In genomic region chr10:61757022-61757421, GRCm38 (mm10) we compare ENCODE assay signal across 12 mouse cellular contexts. TPM values are rescaled to one million over a fixed set of nuclear protein-coding genes. Genes with fewer than 3 reads are reported as not detected.
A peak's percentile ranks its signal among the peaks of the same experiment; 100 is the strongest.
DNase-seq lines count a peak whose midpoint lies in the region; ATAC-seq and TF ChIP-seq lines count a peak whose summit lies in the region.
"Had no signal": no experiment of that assay in that cellular context is flagged by ENCODE, and none has a peak within 500 bp of the region (broad histone marks: within the 10 kb centered on the region; RNA-seq: fewer than 3 reads in every experiment).

No protein-coding gene starts in this region.

- no peak overlapping the region for H3K4me2 ChIP-seq in forebrain, embryonic 14.5 days (ENCODE audit: low read length)
- H3K4me2 ChIP-seq in forebrain, embryonic 15.5 days (replicated peaks), result no peak overlapping the region
- no peak overlapping the region for H3K4me2 ChIP-seq in embryonic facial prominence, embryonic 13.5 days
- H3K4me2 ChIP-seq: intestine, embryonic 15.5 days; neural tube, embryonic 13.5 days had no signal

- H3K9ac ChIP-seq in forebrain, embryonic 14.5 days (ENCODE audit: low read length), result no peak overlapping the region
- no peak overlapping the region for H3K9ac ChIP-seq in forebrain, embryonic 15.5 days (replicated peaks)
- no peak overlapping the region for H3K9ac ChIP-seq in embryonic facial prominence, embryonic 13.5 days
- H3K9ac ChIP-seq: intestine, embryonic 15.5 days; neural tube, embryonic 13.5 days had no signal

- 0 out of 2 replicates have a peak, but pooled peaks have one; percentile 42 for ATAC-seq in forebrain, embryonic 14.5 days
- no peak for ATAC-seq in forebrain, embryonic 15.5 days (replicated peaks)
- ATAC-seq in embryonic facial prominence, embryonic 13.5 days (ENCODE audit: insufficient number of reproducible peaks, insufficient read depth, low FRiP score, low TSS enrichment, low read depth), result peak; percentile 54; the same call in 1 of the 2 replicates
- ATAC-seq: intestine, embryonic 15.5 days had no signal

- no peak overlapping the region for H3K4me3 ChIP-seq in forebrain, embryonic 14.5 days (ENCODE audit: low read depth, low read length)
- H3K4me3 ChIP-seq in forebrain, embryonic 15.5 days, result no peak overlapping the region
- H3K4me3 ChIP-seq in embryonic facial prominence, embryonic 13.5 days, result no peak overlapping the region
- H3K4me3 ChIP-seq in left cerebral cortex, adult 2 months, result no peak overlapping the region
- H3K4me3 ChIP-seq: intestine, embryonic 15.5 days; neural tube, embryonic 13.5 days had no signal

- no peak for TF ChIP-seq CTCF in left cerebral cortex, adult 2 months (IDR thresholded peaks at IDR 0.05)

- H3K4me1 ChIP-seq in forebrain, embryonic 14.5 days (ENCODE audit: control insufficient read depth, insufficient read depth, low read length), result no peaks in the 10 kb centered on the region
- H3K4me1 ChIP-seq in forebrain, embryonic 15.5 days, result 0 out of 2 replicates have a peak, but pooled peaks cover 2% of the 10 kb centered on the region
- H3K4me1 ChIP-seq in embryonic facial prominence, embryonic 13.5 days, result peaks cover 27% of the 10 kb centered on the region

- H3K27me3 ChIP-seq in forebrain, embryonic 14.5 days (replicated peaks; ENCODE audit: control insufficient read depth, insufficient read depth, low read length), result no peaks in the 10 kb centered on the region
- no peaks in the 10 kb centered on the region for H3K27me3 ChIP-seq in forebrain, embryonic 15.5 days
- H3K27me3 ChIP-seq in embryonic facial prominence, embryonic 13.5 days, result no peaks in the 10 kb centered on the region
- H3K27me3 ChIP-seq: CH12.LX; intestine, embryonic 15.5 days; neural tube, embryonic 13.5 days had no signal

- intact Hi-C loops in heart, postnatal 14 days (cut with DNase I), result no loop called here
- intact Hi-C loops in left cerebral cortex, adult 2 months (cut with DNase I), result no loop called here

- 90% methylated on average over 14 of the region's 14 CpGs for WGBS in forebrain, embryonic 14.5 days
- WGBS in forebrain, embryonic 15.5 days, result 85% methylated on average over 14 of the region's 14 CpGs
- WGBS in embryonic facial prominence, embryonic 13.5 days, result 82% methylated on average over 14 of the region's 14 CpGs

- peak; percentile 39 for DNase-seq in forebrain, embryonic 14.5 days (ENCODE audit: low spot score)
- DNase-seq in heart, postnatal 14 days, result peak; percentile 37 to 76
- peak; percentile 85 for DNase-seq in lung, postnatal 25 days (ENCODE audit: low spot score)
- DNase-seq in layer of hippocampus, adult 9-10 months (ENCODE audit: low spot score), result no peak
- DNase-seq in frontal cortex, postnatal 25 days (ENCODE audit: low spot score in 2 of 2), result no peak
- DNase-seq in left cerebral cortex, adult 2 months (ENCODE audit: extremely low spot score in 1 of 2, low spot score in 2 of 2), result no peak
- DNase-seq: adrenal gland, adult 8-10 months had no signal

- H3K9me3 ChIP-seq in forebrain, embryonic 14.5 days (replicated peaks; ENCODE audit: control insufficient read depth, low read length), result no peaks in the 10 kb centered on the region
- no peaks in the 10 kb centered on the region for H3K9me3 ChIP-seq in forebrain, embryonic 15.5 days
- H3K9me3 ChIP-seq in embryonic facial prominence, embryonic 13.5 days, result no peaks in the 10 kb centered on the region
- H3K9me3 ChIP-seq: intestine, embryonic 15.5 days; neural tube, embryonic 13.5 days had no signal

- no peak overlapping the region for H3K27ac ChIP-seq in forebrain, embryonic 14.5 days (ENCODE audit: low read depth, low read length)
- H3K27ac ChIP-seq in forebrain, embryonic 15.5 days (replicated peaks), result no peak overlapping the region
- H3K27ac ChIP-seq in embryonic facial prominence, embryonic 13.5 days, result peak overlapping the region; percentile 73; the same call in 1 of the 2 replicates
- H3K27ac ChIP-seq in left cerebral cortex, adult 2 months, result no peak overlapping the region
- H3K27ac ChIP-seq: intestine, embryonic 15.5 days; neural tube, embryonic 13.5 days had no signal

- peaks cover 50% of the 10 kb centered on the region for H3K36me3 ChIP-seq in forebrain, embryonic 14.5 days (ENCODE audit: control insufficient read depth, insufficient read depth, low read length)
- H3K36me3 ChIP-seq in forebrain, embryonic 15.5 days, result peaks cover 50% of the 10 kb centered on the region
- H3K36me3 ChIP-seq in embryonic facial prominence, embryonic 13.5 days, result peaks cover 54% of the 10 kb centered on the region

RNA-seq across cellular contexts. Expression of gene H2afy2, which starts 26.9 kb away (rescaled TPM):
- polyA plus RNA-seq in forebrain, embryonic 14.5 days (2014; fragmentation: Nextera tagmentation; extraction: Ambion mirVana), result 188 and 220 TPM in 2 replicates
- 312 TPM in 2 replicates for polyA plus RNA-seq in forebrain, embryonic 15.5 days (2015; fragmentation: Nextera tagmentation; extraction: Ambion mirVana)
- polyA plus RNA-seq in embryonic facial prominence, embryonic 13.5 days (2015; fragmentation: Nextera tagmentation; extraction: Ambion mirVana), result 281 and 321 TPM in 2 replicates
- 1 to 10 TPM; 5.4 to 5.6 TPM for total RNA-seq in heart, postnatal 14 days (2021)
- total RNA-seq in left cerebral cortex, adult 2 months (2021), result 10 to 100 TPM; 22.7 to 23.8 TPM
- total RNA-seq: CH12.LX had no signal

RNA-seq across cellular contexts. Expression of gene Aifm2, which starts 42.0 kb away (rescaled TPM):
- polyA plus RNA-seq in forebrain, embryonic 14.5 days (2014; fragmentation: Nextera tagmentation; extraction: Ambion mirVana), result 4.4 and 5.2 TPM in 2 replicates
- polyA plus RNA-seq in forebrain, embryonic 15.5 days (2015; fragmentation: Nextera tagmentation; extraction: Ambion mirVana), result 5.2 and 6.7 TPM in 2 replicates
- polyA plus RNA-seq in embryonic facial prominence, embryonic 13.5 days (2015; fragmentation: Nextera tagmentation; extraction: Ambion mirVana), result 9.4 and 11.0 TPM in 2 replicates
- total RNA-seq in heart, postnatal 14 days (2021), result 10 to 100 TPM; 31.3 to 34.6 TPM
- 10 to 100 TPM in 1 of 2 experiments, 1 to 10 TPM in 1; 6.7 to 10.3 TPM for total RNA-seq in left cerebral cortex, adult 2 months (2021)

Comparison
In these comparisons a context has a peak if more than half of its experiments do, and no peak if none do; other contexts are left out.
1. DNase-seq: peak in forebrain, embryonic 14.5 days (single experiment), heart, postnatal 14 days (2 of 2) and lung, postnatal 25 days (single experiment); none in layer of hippocampus, adult 9-10 months (single experiment), frontal cortex, postnatal 25 days (0 of 2) and left cerebral cortex, adult 2 months (0 of 2).